Mouse (Mus musculus) midbrain, embryonic 16.5 days (tissue): ENCODE data around the gene Klhdc10. TPM values are rescaled to one million over a fixed set of nuclear protein-coding genes. Genes with fewer than 3 reads are reported as not detected.

Experiments
- ATAC-seq: fragments of 200-750 bp; cut with Nextera tagmentation; 2 replicates; pipeline ENCODE4 v1.8.0; 2017; ENCODE audit warnings: moderate TSS enrichment
- H3K27ac ChIP-seq: fragments of 300-500 bp; sonication (generic); 2 replicates; pipeline ENCODE4 v1.5.1; 2014; ENCODE audit warnings: mild to moderate bottlenecking, low read length, mixed read lengths
- H3K27me3 ChIP-seq: fragments of 300-500 bp; sonication (generic); 2 replicates; pipeline ENCODE4 v1.6.1; 2014; ENCODE audit warnings: low read depth, low read length, mixed read lengths; ENCODE audit not compliant: control insufficient read depth, insufficient read depth
- H3K36me3 ChIP-seq: fragments of 300-500 bp; sonication (generic); 2 replicates; pipeline ENCODE4 v1.6.1; 2014; ENCODE audit warnings: mild to moderate bottlenecking, low read length, moderate library complexity, mixed read lengths; ENCODE audit not compliant: control insufficient read depth, insufficient read depth
- H3K4me1 ChIP-seq: fragments of 300-500 bp; sonication (generic); 2 replicates; pipeline ENCODE4 v1.6.1; 2014; ENCODE audit warnings: mild to moderate bottlenecking, low read length, mixed read lengths; ENCODE audit not compliant: control insufficient read depth, insufficient read depth
- H3K4me2 ChIP-seq: fragments of 300-500 bp; sonication (generic); 2 replicates; pipeline ENCODE4 v1.6.1; 2014; ENCODE audit warnings: mild to moderate bottlenecking, low read length, mixed read lengths
- H3K4me3 ChIP-seq: fragments of 300-500 bp; sonication (generic); 2 replicates; pipeline ENCODE4 v1.5.1; 2014; ENCODE audit warnings: low read depth, mild to moderate bottlenecking, low read length, moderate library complexity, mixed read lengths
- H3K9ac ChIP-seq: fragments of 300-500 bp; sonication (generic); 2 replicates; pipeline ENCODE4 v1.6.1; 2014; ENCODE audit warnings: low read depth, low read length, mixed read lengths
- H3K9me3 ChIP-seq: fragments of 300-500 bp; sonication (generic); replicated peaks from 2 replicates; pipeline ENCODE4 v1.6.1; 2014; ENCODE audit warnings: mild to moderate bottlenecking, low read length, mixed read lengths; ENCODE audit not compliant: control insufficient read depth, poor library complexity, severe bottlenecking
- WGBS: fragments of 180-500 bp; shearing (Covaris S2); extraction: QIAGEN DNeasy Blood & Tissue Kit; methylation state at CpG from one replicate; pipeline ENCODE4 v1.1.7; 2014; 5-methylcytosine and 5-hydroxymethylcytosine counted together
- polyA plus RNA-seq: library from polyadenylated mRNA; unstranded; fragments of >200 nt; fragmentation: Nextera tagmentation; extraction: Ambion mirVana; gene quantifications from 2 replicates; pipeline ENCODE4 v1.2.1, GENCODE M21; 2015

Gene Klhdc10
- polyA plus RNA-seq, 1 experiment from 2014 or later, result 41.7 TPM

GRCm38 (mm10) chr6:30416126-30416525 lies 14.5 kb downstream of the Klhdc10 start:
- no peak for ATAC-seq
- no peak overlapping the region for H3K4me2 ChIP-seq
- 97% methylated on average over 2 of the region's 2 CpGs for WGBS
- no peak overlapping the region for H3K27ac ChIP-seq
- no peaks in the 10 kb centered on the region for H3K27me3 ChIP-seq
- no peak overlapping the region for H3K4me3 ChIP-seq
- H3K9ac ChIP-seq, result no peak overlapping the region
- H3K4me1 ChIP-seq, result no peaks in the 10 kb centered on the region
- H3K36me3 ChIP-seq, result 0 out of 2 replicates have a peak, but pooled peaks cover under 1% of the 10 kb centered on the region
- H3K9me3 ChIP-seq, result no peaks in the 10 kb centered on the region

GRCm38 (mm10) chr6:30416801-30417200 lies 15.1 kb downstream of the Klhdc10 start:
- Histone ChIP-seq H3K27me3 (no peaks in the 10 kb centered on the region), H3K9me3 (no peaks in the 10 kb centered on the region), H3K4me1 (no peaks in the 10 kb centered on the region), H3K4me3 (no peak overlapping the region), H3K36me3 (0 out of 2 replicates have a peak, but pooled peaks cover 3% of the 10 kb centered on the region), H3K27ac (no peak overlapping the region), H3K4me2 (no peak overlapping the region), H3K9ac (no peak overlapping the region)
- no peak for ATAC-seq
- WGBS, result 87% methylated on average over 7 of the region's 7 CpGs

GRCm38 (mm10) chr6:30432461-30433192 lies 31.0 kb downstream of the Klhdc10 start:
- H3K27ac ChIP-seq, result no peak overlapping the region
- H3K9ac ChIP-seq, result no peak overlapping the region
- 83% methylated on average over 3 of the region's 3 CpGs for WGBS
- no peak overlapping the region for H3K4me3 ChIP-seq
- H3K36me3 ChIP-seq, result no peaks in the 10 kb centered on the region
- ATAC-seq, result no peak
- H3K27me3 ChIP-seq, result no peaks in the 10 kb centered on the region
- no peaks in the 10 kb centered on the region for H3K4me1 ChIP-seq
- no peak overlapping the region for H3K4me2 ChIP-seq
- H3K9me3 ChIP-seq, result no peaks in the 10 kb centered on the region

GRCm38 (mm10) chr6:30436476-30436875 lies 34.8 kb downstream of the Klhdc10 start:
- Histone ChIP-seq H3K36me3 (peaks cover 2% of the 10 kb centered on the region; the same call in 1 of the 2 replicates), H3K9ac (no peak overlapping the region), H3K27me3 (no peaks in the 10 kb centered on the region), H3K9me3 (no peaks in the 10 kb centered on the region), H3K4me2 (no peak overlapping the region), H3K4me3 (no peak overlapping the region), H3K27ac (no peak overlapping the region), H3K4me1 (no peaks in the 10 kb centered on the region)
- WGBS, result 91% methylated on average over 3 of the region's 3 CpGs
- ATAC-seq, result no peak

- H3K9ac ChIP-seq, result no peak overlapping the region
- H3K4me2 ChIP-seq, result no peak overlapping the region
- peaks cover 8% of the 10 kb centered on the region for H3K36me3 ChIP-seq
- 89% methylated on average over 3 of the region's 3 CpGs for WGBS
- no peak for ATAC-seq
- H3K27ac ChIP-seq, result no peak overlapping the region
- H3K4me3 ChIP-seq, result no peak overlapping the region
- H3K27me3 ChIP-seq, result no peaks in the 10 kb centered on the region
- H3K9me3 ChIP-seq, result no peaks in the 10 kb centered on the region
- H3K4me1 ChIP-seq, result no peaks in the 10 kb centered on the region
Observed at GRCm38 (mm10) chr6:30437054-30437453, 35.4 kb downstream of the Klhdc10 start.

- H3K4me1 ChIP-seq, result no peaks in the 10 kb centered on the region
- H3K9me3 ChIP-seq, result no peaks in the 10 kb centered on the region
- H3K27ac ChIP-seq, result no peak overlapping the region
- H3K27me3 ChIP-seq, result no peaks in the 10 kb centered on the region
- H3K4me3 ChIP-seq, result no peak overlapping the region
- H3K9ac ChIP-seq, result no peak overlapping the region
- 95% methylated on average over 10 of the region's 10 CpGs for WGBS
- no peak for ATAC-seq
- no peak overlapping the region for H3K4me2 ChIP-seq
- H3K36me3 ChIP-seq, result peaks cover 9% of the 10 kb centered on the region
Observed at GRCm38 (mm10) chr6:30439576-30439975, 37.9 kb downstream of the Klhdc10 start.

- H3K4me2 ChIP-seq, result no peak overlapping the region
- peaks cover 28% of the 10 kb centered on the region for H3K4me1 ChIP-seq
- no peaks in the 10 kb centered on the region for H3K9me3 ChIP-seq
- H3K27me3 ChIP-seq, result no peaks in the 10 kb centered on the region
- no peak overlapping the region for H3K4me3 ChIP-seq
- H3K9ac ChIP-seq, result no peak overlapping the region
- ATAC-seq, result no peak
- 95% methylated on average over 7 of the region's 7 CpGs for WGBS
- no peak overlapping the region for H3K27ac ChIP-seq
- H3K36me3 ChIP-seq, result no peaks in the 10 kb centered on the region
Observed at GRCm38 (mm10) chr6:30456991-30457390, 55.3 kb downstream of the Klhdc10 start.

- Histone ChIP-seq H3K27ac (peak overlapping the region; percentile 97; the same call in 1 of the 2 replicates), H3K4me2 (no peak overlapping the region), H3K27me3 (no peaks in the 10 kb centered on the region), H3K9me3 (no peaks in the 10 kb centered on the region), H3K36me3 (no peaks in the 10 kb centered on the region), H3K9ac (no peak overlapping the region; the same call in 1 of the 2 replicates), H3K4me1 (peaks cover 31% of the 10 kb centered on the region), H3K4me3 (no peak overlapping the region)
- no peak for ATAC-seq
- WGBS, result 83% methylated on average over 5 of the region's 5 CpGs
Observed at GRCm38 (mm10) chr6:30458626-30459025, 57.0 kb downstream of the Klhdc10 start.

- Histone ChIP-seq H3K9ac (peak overlapping the region; percentile 75), H3K36me3 (no peaks in the 10 kb centered on the region), H3K4me1 (peaks cover 31% of the 10 kb centered on the region), H3K4me3 (peak overlapping the region; percentile 41; the same call in 1 of the 2 replicates), H3K27ac (peak overlapping the region; percentile 97), H3K4me2 (peak overlapping the region; percentile 68), H3K27me3 (no peaks in the 10 kb centered on the region), H3K9me3 (no peaks in the 10 kb centered on the region)
- no peak for ATAC-seq
- WGBS, result 64% methylated on average over 16 of the region's 16 CpGs
Observed at GRCm38 (mm10) chr6:30459056-30459747, 57.5 kb downstream of the Klhdc10 start.
